Mouse (Mus musculus) heart, adult 2 months (tissue): ENCODE measurements around the gene Oscar. TPM values are rescaled to one million over a fixed set of nuclear protein-coding genes. Genes with fewer than 3 reads are reported as not detected.

Experiments
- DNase-seq, 2 experiments: peaks; one replicate each; pipeline ENCODE4 v3.0.0; 2021
- H3K27ac ChIP-seq: fragments of 200-600 bp; 2 replicates; pipeline ENCODE4 v1.8.1; 2022
- H3K27me3 ChIP-seq: fragments of 200-500 bp; 2 replicates; pipeline ENCODE4 v1.6.1; 2012; ENCODE audit warnings: mild to moderate bottlenecking, low read length, inconsistent platforms, mixed read lengths; ENCODE audit not compliant: control insufficient read depth, insufficient read depth
- H3K36me3 ChIP-seq: fragments of 200-500 bp; 2 replicates; pipeline ENCODE4 v1.6.1; 2012; ENCODE audit warnings: low read length, inconsistent platforms; ENCODE audit not compliant: control insufficient read depth, insufficient read depth
- H3K4me1 ChIP-seq: fragments of 200-500 bp; 2 replicates; pipeline ENCODE4 v1.6.1; 2011; ENCODE audit warnings: low read length; ENCODE audit not compliant: control insufficient read depth, insufficient read depth
- H3K4me3 ChIP-seq: fragments of 200-600 bp; 2 replicates; pipeline ENCODE4 v1.8.1; 2022
- H3K79me2 ChIP-seq: fragments of 200-500 bp; replicated peaks from 2 replicates; pipeline ENCODE4 v1.6.1; 2012; ENCODE audit warnings: mild to moderate bottlenecking, inconsistent platforms, low read length, moderate library complexity, mixed read lengths; ENCODE audit not compliant: control insufficient read depth, insufficient read depth
- H3K9ac ChIP-seq: fragments of 200-500 bp; 2 replicates; pipeline ENCODE4 v1.6.1; 2012; ENCODE audit warnings: low read depth, mild to moderate bottlenecking, control low read depth, inconsistent platforms, low read length, mixed read lengths
- CTCF ChIP-seq: fragments of 200-600 bp; IDR thresholded peaks from 2 replicates; pipeline ENCODE4 v1.8.1; 2022; ENCODE audit warnings: antibody characterized with exemption, mild to moderate bottlenecking, moderate library complexity
- EP300 ChIP-seq: fragments of 200-500 bp; IDR thresholded peaks from 2 replicates; pipeline ENCODE4 v1.6.1; 2011; ENCODE audit warnings: low read depth, low read length, control low read depth; ENCODE audit not compliant: insufficient read depth
- POLR2A ChIP-seq: fragments of 200-500 bp; IDR thresholded peaks from 2 replicates; pipeline ENCODE4 v1.6.1; 2011; ENCODE audit warnings: mild to moderate bottlenecking, low read depth, low read length, control low read depth; ENCODE audit not compliant: insufficient read depth
- WGBS: fragments of 180-500 bp; shearing (Covaris S2); methylation state at CpG from one replicate; pipeline ENCODE4 v1.1.7; 2018; 5-methylcytosine and 5-hydroxymethylcytosine counted together
- intact Hi-C: fragments of 180-260 bp; cut with DNase I; formaldehyde crosslinking; loops from one replicate; pipeline ENCODE4 v1.15.1; 2025
- polyA plus RNA-seq: library from polyadenylated mRNA; depleted of rRNA; stranded (reverse); fragments of >200 nt; gene quantifications from 2 replicates; pipeline ENCODE4 v1.2.3, GENCODE M21; 2012
- total RNA-seq, 2 experiments: library from RNA; stranded (reverse); gene quantifications; 2 replicates each; pipeline ENCODE4 v1.2.3; 2021

Gene Oscar
- total and polyA plus RNA-seq, 3 experiments, result 0.21 to 0.45 TPM; not detected in 1

DNA sequence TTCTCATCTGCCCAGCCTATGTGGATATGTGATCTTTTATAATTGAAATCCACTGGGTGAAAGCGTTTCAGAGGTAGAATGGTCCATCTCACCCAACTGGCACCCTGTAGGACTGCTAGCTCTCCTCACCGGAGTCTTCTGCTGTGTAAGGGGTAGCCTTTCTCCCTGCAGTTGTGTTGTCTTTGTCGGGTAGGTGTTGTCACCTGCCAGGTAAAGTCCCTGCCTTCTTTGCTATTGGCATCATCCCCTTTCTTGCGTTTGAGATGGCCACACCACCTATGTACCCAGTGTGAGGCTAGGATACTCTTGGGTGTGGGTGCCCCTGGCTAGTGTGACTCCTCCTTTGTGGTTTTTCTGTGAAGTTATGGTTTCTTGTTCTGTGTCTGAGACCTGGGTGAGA lies 30.7 kb upstream of the Oscar start:
- Histone ChIP-seq H3K4me3 (peak overlapping the region; percentile 79), H3K4me1 (peaks cover 18% of the 10 kb centered on the region), H3K36me3 (peaks cover 17% of the 10 kb centered on the region), H3K27me3 (no peaks in the 10 kb centered on the region), H3K79me2 (peaks cover 6% of the 10 kb centered on the region), H3K27ac (no peak overlapping the region), H3K9ac (peak overlapping the region; percentile 14; the same call in 1 of the 2 replicates)
- no peak for DNase-seq
- 53% methylated on average over 4 of the region's 4 CpGs for WGBS
- intact Hi-C loops, result loop anchor here (5.0 kb wide), 1 partner anchor 46 kb away; the partner anchor contains the start of genes Mboat7 and Tsen34
- no peak for TF ChIP-seq EP300
- no peak for TF ChIP-seq CTCF
- no peak for TF ChIP-seq POLR2A

DNA sequence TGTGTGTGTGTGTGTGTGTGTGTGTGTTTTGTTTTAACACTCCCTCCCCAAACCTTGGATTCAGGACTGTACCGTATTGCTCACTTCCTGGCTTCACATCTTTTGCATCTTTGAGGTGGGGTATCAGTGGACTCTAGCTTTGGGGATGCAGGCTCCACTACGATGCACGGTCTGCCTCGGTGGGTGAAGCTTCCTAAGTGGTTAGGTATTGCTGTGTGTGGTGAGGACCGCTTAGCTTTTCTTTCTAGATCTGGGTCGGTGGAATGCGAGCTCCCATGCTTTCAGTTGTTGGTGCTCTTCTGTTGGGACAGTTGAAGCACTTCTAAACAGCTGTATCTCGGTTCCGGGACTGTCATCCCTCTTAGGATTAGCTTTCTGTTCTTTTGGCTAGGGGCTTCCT lies 30.2 kb upstream of the Oscar start:
- Histone ChIP-seq H3K27me3 (no peaks in the 10 kb centered on the region), H3K36me3 (peaks cover 17% of the 10 kb centered on the region), H3K79me2 (peaks cover 6% of the 10 kb centered on the region), H3K4me3 (peak overlapping the region; percentile 79), H3K27ac (no peak overlapping the region; the same call in 1 of the 2 replicates), H3K9ac (peak overlapping the region; percentile 99), H3K4me1 (peaks cover 18% of the 10 kb centered on the region)
- WGBS, result 3% methylated on average over 9 of the region's 9 CpGs
- no peak for TF ChIP-seq EP300
- TF ChIP-seq POLR2A, result no peak
- TF ChIP-seq CTCF, result no peak
- no peak for DNase-seq
- intact Hi-C loops, result loop anchor here (5.0 kb wide), 1 partner anchor 46 kb away; the partner anchor contains the start of genes Mboat7 and Tsen34

GRCm38 (mm10) chr7:3645488-3646025 lies 29.6 kb upstream of the Oscar start:
- TF ChIP-seq CTCF, result no peak
- Histone ChIP-seq H3K27me3 (no peaks in the 10 kb centered on the region), H3K36me3 (peaks cover 17% of the 10 kb centered on the region), H3K4me3 (peak overlapping the region; percentile 79), H3K9ac (peak overlapping the region; percentile 99), H3K79me2 (peaks cover 6% of the 10 kb centered on the region), H3K27ac (peak overlapping the region; percentile 93), H3K4me1 (peaks cover 18% of the 10 kb centered on the region)
- WGBS, result under 1% methylated on average over 56 of the region's 58 CpGs
- intact Hi-C loops, result loop anchor here (1.0 to 5.0 kb wide), 2 partner anchors 19 to 47 kb away; partner anchors contain the start of genes Mboat7 and Tsen34
- DNase-seq, result no peak

- whole genome bisulfite sequencing, result under 1% methylated on average over 57 of the region's 58 CpGs
- TF ChIP-seq POLR2A, result peak; percentile 81
- no peak for TF ChIP-seq EP300
- no peak for TF ChIP-seq CTCF
- peak; percentile 94 to 99 for DNase-seq
- peak within 1 kb of the TSS; percentile 93 for H3K27ac ChIP-seq
- H3K4me1 ChIP-seq, result peaks cover 18% of the 10 kb centered on the region
- H3K36me3 ChIP-seq, result peaks cover 17% of the 10 kb centered on the region
- peaks cover 6% of the 10 kb centered on the region for H3K79me2 ChIP-seq
- H3K27me3 ChIP-seq, result no peaks in the 10 kb centered on the region
- H3K9ac ChIP-seq, result peak within 1 kb of the TSS; percentile 99
- intact Hi-C loops, result loop anchor here (1.0 to 5.0 kb wide), 2 partner anchors 19 to 47 kb away; partner anchors contain the start of genes Mboat7 and Tsen34
- H3K4me3 ChIP-seq, result peak within 1 kb of the TSS; percentile 79
Observed at GRCm38 (mm10) chr7:3644672-3645487, 28.9 kb upstream of the Oscar start, which contains the start of gene Cnot3. Cnot3 (plus strand) TSS chr7:3645268.

DNA sequence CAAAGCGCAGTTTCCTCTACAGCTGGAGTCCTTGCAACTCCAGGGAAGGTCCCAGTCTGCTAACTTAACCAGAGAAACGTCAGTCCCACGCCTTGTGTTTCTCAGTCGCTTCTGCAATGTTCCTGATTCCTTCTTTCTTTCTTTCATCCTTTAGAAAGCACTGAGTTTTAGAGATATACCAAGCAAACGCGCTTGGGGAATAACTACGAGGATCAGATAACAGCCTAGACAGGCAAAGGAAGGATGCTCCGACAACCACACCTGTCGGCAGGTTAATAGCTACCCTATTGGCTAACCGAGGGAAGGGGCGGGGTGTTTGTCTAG lies 28.4 kb upstream of the Oscar start:
- WGBS, result 1% methylated on average over 11 of the region's 11 CpGs
- H3K4me1 ChIP-seq, result peaks cover 18% of the 10 kb centered on the region
- intact Hi-C loops, result no loop called here

DNA sequence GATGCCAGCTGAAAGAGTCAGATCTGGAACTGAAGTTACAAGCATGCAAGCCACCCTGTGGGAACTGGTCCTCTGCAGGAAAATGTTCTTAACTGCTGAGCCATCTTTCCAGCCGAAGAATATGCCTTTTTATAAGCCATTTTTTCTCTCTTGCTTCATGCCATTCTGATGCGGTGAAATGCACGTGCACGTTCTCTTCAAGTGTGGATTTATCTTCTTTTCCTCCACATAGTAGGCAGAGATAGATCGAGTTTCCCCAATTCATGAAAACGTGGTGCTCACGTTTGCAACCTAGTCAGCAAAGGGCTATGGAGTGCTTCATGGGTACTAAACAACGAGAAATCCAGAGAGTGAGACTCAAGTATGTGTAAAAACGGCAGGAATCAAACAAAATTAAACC lies 27.9 kb upstream of the Oscar start:
- Histone ChIP-seq H3K4me3 (no peak overlapping the region), H3K27me3 (no peaks in the 10 kb centered on the region), H3K27ac (no peak overlapping the region), H3K79me2 (peaks cover 6% of the 10 kb centered on the region), H3K36me3 (peaks cover 16% of the 10 kb centered on the region), H3K4me1 (peaks cover 18% of the 10 kb centered on the region), H3K9ac (no peak overlapping the region)
- intact Hi-C loops, result no loop called here
- DNase-seq, result no peak
- TF ChIP-seq EP300 (no peak), CTCF (no peak), POLR2A (no peak)
- 20% methylated on average over 9 of the region's 9 CpGs for WGBS

More for the DNA sequence above, 28.4 kb upstream of the Oscar start:
- Histone ChIP-seq H3K36me3 (peaks cover 17% of the 10 kb centered on the region), H3K79me2 (peaks cover 6% of the 10 kb centered on the region), H3K27ac (peak overlapping the region; percentile 54), H3K9ac (no peak overlapping the region), H3K4me3 (peak overlapping the region; percentile 70), H3K27me3 (no peaks in the 10 kb centered on the region)
- TF ChIP-seq POLR2A, result no peak
- no peak for TF ChIP-seq EP300
- no peak for TF ChIP-seq CTCF
- DNase-seq, result peak in 1 of 2 experiments; percentile 86
